Mouse (Mus musculus) liver, adult 2 months (tissue): ENCODE data around the gene Klf6.

Source experiments
- CTCF ChIP-seq: fragments of 200-500 bp; IDR thresholded peaks from 2 replicates; pipeline ENCODE4 v1.5.1; 2011; ENCODE audit warnings: low read depth, low read length, control low read depth
- POLR2A ChIP-seq: fragments of 200-500 bp; IDR thresholded peaks from 2 replicates; pipeline ENCODE4 v1.6.1; 2011; ENCODE audit warnings: low read length, control low read depth; ENCODE audit not compliant: insufficient read depth; ENCODE audit errors: extremely low read depth

- TF ChIP-seq CTCF: no peak
- no peak for TF ChIP-seq POLR2A
Measured at GRCm38 (mm10) chr13:5831976-5832375, 29.3 kb upstream of the Klf6 start.
